Mouse (Mus musculus): Measurements from ENCODE around the gene Olfr1286.

Gene Olfr1286

GRCm38 (mm10) chr2:111422931-111423330 lies at the start of gene Olfr1286:
Olfr1286 (minus strand) TSS chr2:111423115.
- DNase-seq (ENCODE audit: low spot score in 2 of 2): no peak

- no peak for DNase-seq (ENCODE audit: low spot score in 2 of 2)
These were observed 25.9 kb upstream of the Olfr1286 start, which contains the start of gene Olfr1287 for GRCm38 (mm10) chr2:111448842-111449241. Olfr1287 (plus strand) TSS chr2:111449142.

- DNase-seq (ENCODE audit: low spot score in 2 of 2): no peak
These were observed 47.7 kb downstream of the Olfr1286 start, which contains the start of gene Olfr1284 for GRCm38 (mm10) chr2:111375222-111375621. Olfr1284 (plus strand) TSS chr2:111375522.
